Mouse (Mus musculus): ENCODE data around the gene Nfx1. TPM values are rescaled to one million over a fixed set of nuclear protein-coding genes. Genes with fewer than 3 reads are reported as not detected.

Nfx1 gene
- polyA plus RNA-seq, 1 experiment from 2014 or later: 99.6 TPM

GRCm38 (mm10) chr4:41074461-41074860 is 103.8 kb downstream of the Nfx1 start:
- Histone ChIP-seq H3K4me1 (ENCODE audit: control insufficient read depth, insufficient read depth, low read length) (no peaks in the 10 kb centered on the region), H3K9me3 (ENCODE audit: control insufficient read depth, low read length) (no peaks in the 10 kb centered on the region), H3K4me2 (ENCODE audit: low read depth, severe bottlenecking) (no peak overlapping the region), H3K36me3 (ENCODE audit: control insufficient read depth, insufficient read depth, low read length) (no peaks in the 10 kb centered on the region), H3K27ac (replicated peaks; ENCODE audit: low read depth, low read length) (no peak overlapping the region), H3K9ac (ENCODE audit: low read length) (no peak overlapping the region), H3K27me3 (ENCODE audit: control insufficient read depth, insufficient read depth, low read length) (no peaks in the 10 kb centered on the region), H3K4me3 (ENCODE audit: low read depth, low read length) (no peak overlapping the region)
- WGBS: 76% methylated on average over 6 of the region's 6 CpGs
- ATAC-seq (ENCODE audit: insufficient number of reproducible peaks, low FRiP score, low TSS enrichment, low read depth): no peak
- no peak for DNase-seq (ENCODE audit: low spot score)

Small RNAs within 50 kb of the gene (microRNA-seq; reads per million reads assigned to microRNA genes)
- gene Mir3094: 2.1 reads per million

Other genes starting within 250 kb of the Nfx1 start
- gene Dnaja1, start 248.8 kb upstream of the Nfx1 start, polyA plus RNA-seq (2014; fragmentation: Nextera tagmentation; extraction: Ambion mirVana): 583 and 614 TPM in 2 replicates
- 183 and 185 TPM in 2 replicates for gene Smu1, start 213.0 kb upstream of the Nfx1 start, polyA plus RNA-seq (2014; fragmentation: Nextera tagmentation; extraction: Ambion mirVana)
- 30.9 and 34.6 TPM in 2 replicates for gene B4galt1, start 116.9 kb upstream of the Nfx1 start, polyA plus RNA-seq (2014; fragmentation: Nextera tagmentation; extraction: Ambion mirVana)
- gene Spink4, start 50.9 kb upstream of the Nfx1 start, polyA plus RNA-seq (2014; fragmentation: Nextera tagmentation; extraction: Ambion mirVana): not detected in 2 replicates
- gene Bag1, start 22.6 kb upstream of the Nfx1 start, polyA plus RNA-seq (2014; fragmentation: Nextera tagmentation; extraction: Ambion mirVana): 254 and 256 TPM in 2 replicates
- 110 and 115 TPM in 2 replicates for gene Chmp5, start 22.5 kb upstream of the Nfx1 start, polyA plus RNA-seq (2014; fragmentation: Nextera tagmentation; extraction: Ambion mirVana)
- gene Aqp7, start 77.2 kb downstream of the Nfx1 start, polyA plus RNA-seq (2014; fragmentation: Nextera tagmentation; extraction: Ambion mirVana): not detected in 2 replicates
- gene Aqp3, start 127.3 kb downstream of the Nfx1 start, polyA plus RNA-seq (2014; fragmentation: Nextera tagmentation; extraction: Ambion mirVana): 1.2 and 1.6 TPM in 2 replicates
- gene Nol6, start 153.5 kb downstream of the Nfx1 start, polyA plus RNA-seq (2014; fragmentation: Nextera tagmentation; extraction: Ambion mirVana): 27.1 and 28.4 TPM in 2 replicates
- 109 and 114 TPM in 2 replicates for gene Ube2r2, start 164.8 kb downstream of the Nfx1 start, polyA plus RNA-seq (2014; fragmentation: Nextera tagmentation; extraction: Ambion mirVana)

Measured in limb, embryonic 11.5 days (tissue).